Mouse (Mus musculus) heart, postnatal 0 days (tissue): ENCODE measurements around the gene Tcea3. TPM values are rescaled to one million over a fixed set of nuclear protein-coding genes. Genes with fewer than 3 reads are reported as not detected.
A peak's percentile ranks its signal among the peaks of the same experiment; 100 is the strongest.

Experiments used
- ATAC-seq: fragments of 200-750 bp; cut with Nextera tagmentation; 2 replicates; pipeline ENCODE4 v1.8.0; 2017; ENCODE audit warnings: low read depth, moderate number of reproducible peaks, moderate library complexity; ENCODE audit not compliant: insufficient read depth
- DNase-seq: peaks from one replicate; pipeline ENCODE4 v3.0.0-alpha.2; 2016; ENCODE audit warnings: low spot score
- H3K27ac ChIP-seq: fragments of 300-500 bp; sonication (generic); 2 replicates; pipeline ENCODE4 v1.5.1; 2014; ENCODE audit warnings: low read depth, mild to moderate bottlenecking
- H3K27me3 ChIP-seq: fragments of 300-500 bp; sonication (generic); 2 replicates; pipeline ENCODE4 v1.6.1; 2014; ENCODE audit warnings: low read length, mixed read lengths; ENCODE audit not compliant: control insufficient read depth, insufficient read depth
- H3K36me3 ChIP-seq: fragments of 300-500 bp; sonication (generic); replicated peaks from 2 replicates; pipeline ENCODE4 v1.6.1; 2014; ENCODE audit warnings: low read length, mixed read lengths; ENCODE audit not compliant: control insufficient read depth, insufficient read depth
- H3K4me1 ChIP-seq: fragments of 300-500 bp; sonication (generic); 2 replicates; pipeline ENCODE4 v1.6.1; 2014; ENCODE audit warnings: antibody characterized with exemption; ENCODE audit not compliant: control insufficient read depth, insufficient read depth
- H3K4me2 ChIP-seq: fragments of 300-500 bp; sonication (generic); 2 replicates; pipeline ENCODE4 v1.6.1; 2014; ENCODE audit warnings: low read depth, mild to moderate bottlenecking, low read length, moderate library complexity
- H3K4me3 ChIP-seq: fragments of 300-500 bp; sonication (generic); 2 replicates; pipeline ENCODE4 v1.5.1; 2014; ENCODE audit warnings: low read depth, low read length
- H3K9ac ChIP-seq: fragments of 300-500 bp; sonication (generic); replicated peaks from 2 replicates; pipeline ENCODE4 v1.6.1; 2014; ENCODE audit warnings: low read depth, low read length, mixed read lengths
- H3K9me3 ChIP-seq: fragments of 300-500 bp; sonication (generic); replicated peaks from 2 replicates; pipeline ENCODE4 v1.6.1; 2016; ENCODE audit warnings: low read length; ENCODE audit not compliant: control insufficient read depth
- CTCF ChIP-seq: IDR thresholded peaks from 2 replicates; pipeline ENCODE4 v1.5.1; 2016; ENCODE audit warnings: antibody characterized with exemption, control low read depth, low read depth
- EP300 ChIP-seq: IDR thresholded peaks from 2 replicates; pipeline ENCODE4 v1.6.1; 2016; ENCODE audit warnings: antibody characterized with exemption, low read depth
- WGBS: fragments of 180-500 bp; shearing (Covaris S2); extraction: QIAGEN DNeasy Blood & Tissue Kit; methylation state at CpG from one replicate; pipeline ENCODE4 v1.1.7; 2014; 5-methylcytosine and 5-hydroxymethylcytosine counted together
- polyA plus RNA-seq: library from polyadenylated mRNA; unstranded; fragments of >200 nt; fragmentation: Nextera tagmentation; extraction: Ambion mirVana; gene quantifications from 2 replicates; pipeline ENCODE4 v1.2.1, GENCODE M21; 2015
- total RNA-seq: library from RNA; depleted of rRNA; stranded (reverse); fragments of >200 nt; gene quantifications from 2 replicates; pipeline ENCODE4 v1.2.3, GENCODE M21; 2014; ENCODE audit warnings: low replicate concordance

Tcea3 gene
- total and polyA plus RNA-seq, 2 experiments from 2014 or later, result 36.6 to 103 TPM

DNA sequence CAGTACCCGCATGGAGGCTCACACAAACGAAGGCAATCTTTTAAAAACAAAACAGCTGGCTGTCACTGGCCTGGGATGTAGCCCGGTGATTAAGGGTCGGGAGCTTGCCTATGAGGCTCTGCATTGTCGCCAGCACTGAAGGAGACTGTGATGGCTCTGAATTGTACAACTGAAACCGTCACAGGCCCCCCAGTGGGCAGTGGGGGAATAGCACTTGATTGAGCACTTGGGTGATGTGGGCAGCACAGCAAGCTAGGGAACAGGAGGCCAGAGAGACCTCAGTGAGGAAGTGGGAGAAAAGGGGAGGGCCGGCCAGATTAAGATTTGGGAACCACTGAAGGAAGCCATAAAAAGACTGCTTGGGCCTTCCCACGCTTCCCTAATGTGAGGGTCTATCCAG lies 7.9 kb upstream of the Tcea3 start:
- no peaks in the 10 kb centered on the region for H3K4me1 ChIP-seq
- peak; percentile 60 for DNase-seq
- no peak for TF ChIP-seq EP300
- TF ChIP-seq CTCF, result peak; percentile 80
- no peak overlapping the region for H3K4me3 ChIP-seq
- no peak overlapping the region for H3K27ac ChIP-seq
- no peak overlapping the region for H3K9ac ChIP-seq
- no peak overlapping the region for H3K4me2 ChIP-seq
- ATAC-seq, result peak; percentile 67
- no peaks in the 10 kb centered on the region for H3K36me3 ChIP-seq
- peaks cover 13% of the 10 kb centered on the region for H3K27me3 ChIP-seq
- 17% methylated on average over 8 of the region's 8 CpGs for WGBS
- no peaks in the 10 kb centered on the region for H3K9me3 ChIP-seq

DNA sequence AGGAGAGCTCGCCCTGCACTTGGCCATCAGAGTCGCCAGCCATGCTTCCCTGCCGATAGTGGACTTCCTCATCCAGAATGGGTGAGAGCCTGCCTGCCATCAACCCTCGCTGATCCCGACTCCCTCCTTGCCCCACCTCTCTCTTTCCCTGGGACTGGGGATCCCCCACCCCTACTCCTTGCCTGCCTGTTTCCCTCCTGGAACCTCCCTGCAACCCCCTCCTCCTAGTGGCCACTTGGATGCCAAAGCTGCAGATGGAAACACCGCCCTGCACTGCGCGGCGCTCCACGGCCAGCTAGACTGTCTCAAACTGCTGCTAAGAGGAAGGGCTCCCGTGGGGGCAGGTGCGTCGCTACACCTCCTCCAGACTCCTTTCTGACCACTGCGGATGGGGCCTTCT lies 7.4 kb upstream of the Tcea3 start:
- WGBS, result 60% methylated on average over 14 of the region's 14 CpGs
- H3K27me3 ChIP-seq, result peaks cover 13% of the 10 kb centered on the region
- DNase-seq, result no peak

DNA sequence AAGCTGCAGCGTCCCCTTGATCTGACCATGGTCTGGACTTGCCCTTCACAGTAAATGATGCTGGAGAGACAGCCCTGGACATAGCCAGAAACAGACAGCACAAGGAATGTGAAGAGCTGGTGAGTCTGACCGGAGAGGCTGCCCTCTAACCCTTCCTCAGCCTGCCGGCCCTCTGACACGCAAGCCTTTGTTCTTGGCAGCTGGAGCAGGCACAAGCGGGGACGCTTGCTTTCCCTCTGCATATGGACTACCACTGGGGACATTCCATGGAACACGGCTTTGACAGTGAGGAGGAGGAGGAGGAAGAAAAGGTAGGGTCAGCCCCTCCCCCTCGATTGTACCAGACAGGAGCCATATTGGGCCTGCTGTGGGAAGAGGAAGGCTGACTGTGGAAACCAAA lies 6.6 kb upstream of the Tcea3 start:
- Histone ChIP-seq H3K27me3 (peaks cover 15% of the 10 kb centered on the region), H3K4me2 (no peak overlapping the region), H3K9ac (no peak overlapping the region), H3K27ac (no peak overlapping the region), H3K36me3 (no peaks in the 10 kb centered on the region), H3K4me3 (no peak overlapping the region), H3K9me3 (no peaks in the 10 kb centered on the region), H3K4me1 (no peaks in the 10 kb centered on the region)
- ATAC-seq (no peak), DNase-seq (no peak)
- TF ChIP-seq EP300, result no peak
- TF ChIP-seq CTCF, result no peak
- 59% methylated on average over 8 of the region's 8 CpGs for WGBS

More for the DNA sequence above, 7.4 kb upstream of the Tcea3 start:
- Histone ChIP-seq H3K4me1 (no peaks in the 10 kb centered on the region), H3K4me2 (no peak overlapping the region), H3K9me3 (no peaks in the 10 kb centered on the region), H3K4me3 (no peak overlapping the region), H3K27ac (no peak overlapping the region), H3K36me3 (no peaks in the 10 kb centered on the region), H3K9ac (no peak overlapping the region)
- TF ChIP-seq EP300, result no peak
- TF ChIP-seq CTCF, result no peak
- no peak for ATAC-seq

DNA sequence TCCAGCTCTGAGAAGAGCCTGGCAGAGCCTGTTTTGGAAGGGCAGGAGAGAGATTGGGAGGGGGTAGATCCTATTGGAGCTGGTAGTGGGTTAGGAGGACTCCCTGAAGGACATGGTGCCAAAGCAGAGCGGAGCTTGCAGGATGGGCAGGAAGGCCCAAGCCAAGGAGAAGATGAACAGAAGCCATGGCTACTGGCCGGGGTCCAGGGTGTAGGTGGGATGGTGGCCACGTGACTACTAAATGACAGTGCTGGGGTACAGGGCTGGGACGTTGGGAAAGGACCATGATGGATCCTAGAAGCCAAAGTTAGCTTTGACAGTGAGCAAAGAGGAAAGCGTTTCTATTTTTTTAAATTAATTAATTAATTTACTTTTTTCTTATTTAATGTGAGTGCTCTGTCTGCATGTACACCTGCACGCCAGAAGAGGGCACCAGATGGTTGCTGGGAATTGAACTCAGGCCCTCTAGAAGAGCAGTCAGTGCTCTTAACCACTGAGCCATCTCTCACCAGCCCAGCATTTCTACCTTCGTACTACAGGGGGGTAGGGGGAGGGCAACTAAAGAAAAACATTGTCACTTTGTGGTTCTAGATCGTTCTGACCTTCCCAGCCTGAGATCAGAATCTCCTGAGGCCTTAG lies 5.3 kb upstream of the Tcea3 start:
- 45% methylated on average over 8 of the region's 8 CpGs for whole genome bisulfite sequencing
- H3K27ac ChIP-seq, result no peak overlapping the region
- H3K4me3 ChIP-seq, result no peak overlapping the region
- H3K27me3 ChIP-seq, result peaks cover 19% of the 10 kb centered on the region
- H3K36me3 ChIP-seq, result no peaks in the 10 kb centered on the region
- TF ChIP-seq EP300 (no peak), CTCF (peak; percentile 64)
- no peaks in the 10 kb centered on the region for H3K9me3 ChIP-seq
- no peak overlapping the region for H3K4me2 ChIP-seq
- no peak overlapping the region for H3K9ac ChIP-seq
- DNase-seq (no peak), ATAC-seq (no peak)
- H3K4me1 ChIP-seq, result no peaks in the 10 kb centered on the region; the same call in 1 of the 2 replicates

DNA sequence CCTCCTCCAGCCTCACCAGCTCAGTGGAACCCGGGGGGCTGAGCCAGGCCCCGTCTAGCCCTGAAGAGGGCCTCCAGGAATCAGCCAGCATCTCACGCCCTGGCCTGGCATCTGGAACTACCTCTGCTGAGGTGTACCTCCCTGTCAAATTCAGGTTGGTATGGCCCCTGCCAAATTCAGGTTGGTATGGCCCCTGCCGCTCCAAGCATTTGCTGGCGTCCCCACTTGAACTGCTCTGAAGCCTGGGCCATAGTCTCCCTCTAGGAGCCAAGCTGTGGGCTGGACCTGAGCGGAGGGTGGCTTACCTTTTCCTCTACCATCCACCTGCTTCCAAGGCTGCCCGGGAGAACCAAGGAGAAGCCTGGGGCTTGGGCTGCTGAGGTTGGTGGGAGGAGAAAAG lies 4.8 kb upstream of the Tcea3 start:
- no peak overlapping the region for H3K4me3 ChIP-seq
- no peak overlapping the region for H3K4me2 ChIP-seq
- H3K27me3 ChIP-seq, result peaks cover 19% of the 10 kb centered on the region
- H3K4me1 ChIP-seq, result no peaks in the 10 kb centered on the region; the same call in 1 of the 2 replicates
- H3K9ac ChIP-seq, result no peak overlapping the region
- 84% methylated on average over 7 of the region's 7 CpGs for WGBS
- no peak overlapping the region for H3K27ac ChIP-seq
- no peak for ATAC-seq
- H3K9me3 ChIP-seq, result no peaks in the 10 kb centered on the region
- DNase-seq, result no peak
- no peaks in the 10 kb centered on the region for H3K36me3 ChIP-seq
- TF ChIP-seq EP300, result no peak
- TF ChIP-seq CTCF, result no peak

DNA sequence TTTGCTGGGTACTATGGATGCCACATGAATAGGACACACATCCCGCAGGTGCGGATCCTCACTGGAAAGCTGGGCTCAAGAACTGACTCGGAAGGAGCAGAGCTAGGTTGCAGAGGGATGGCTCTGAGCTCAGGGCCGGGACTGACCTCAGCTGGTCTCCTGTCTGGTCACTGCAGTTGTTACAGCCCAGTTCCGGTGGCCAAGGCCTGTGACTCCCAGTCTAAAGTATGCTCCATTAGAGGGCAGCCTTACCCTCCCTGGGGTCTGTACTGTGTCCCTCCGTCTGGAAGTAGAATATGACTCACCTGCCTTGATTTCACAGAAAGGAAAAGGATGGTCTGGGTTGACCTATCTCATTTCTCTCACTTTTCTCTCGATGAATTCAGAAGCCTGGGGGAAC lies 3.3 kb upstream of the Tcea3 start:
- no peak for ATAC-seq
- no peak for DNase-seq
- TF ChIP-seq CTCF (no peak), EP300 (no peak)
- H3K4me3 ChIP-seq, result no peak overlapping the region
- 66% methylated on average over 7 of the region's 7 CpGs for WGBS
- peaks cover 5% of the 10 kb centered on the region; the same call in 1 of the 2 replicates for H3K4me1 ChIP-seq
- peaks cover 12% of the 10 kb centered on the region; the same call in 1 of the 2 replicates for H3K27me3 ChIP-seq
- H3K9ac ChIP-seq, result no peak overlapping the region
- no peaks in the 10 kb centered on the region for H3K9me3 ChIP-seq
- no peaks in the 10 kb centered on the region for H3K36me3 ChIP-seq
- H3K4me2 ChIP-seq, result no peak overlapping the region
- no peak overlapping the region for H3K27ac ChIP-seq
